Mouse (Mus musculus) lung, adult 10 weeks (tissue): ENCODE measurements around the gene Gm3248. TPM values are rescaled to one million over a fixed set of nuclear protein-coding genes. Genes with fewer than 3 reads are reported as not detected.

ENCODE experiments used
- polyA plus RNA-seq: library from polyadenylated mRNA; stranded (reverse); fragments of 350-450 nt; fragmentation: Illumina TruSeq; extraction: RNeasy Lipid Tissue Mini Kit (QIAGEN cat#74804); gene quantifications from one replicate; pipeline ENCODE4 v1.2.3, GENCODE M21; 2014; ENCODE audit warnings: low read depth, low replicate concordance; ENCODE audit not compliant: insufficient read depth

The Gm3248 gene
- 0.18 TPM for polyA plus RNA-seq

GRCm38 (mm10) chr14:5961635-5962034 lies at the start of gene Gm3248:
Gene Gm3248, minus strand, starts transcription at chr14:5961745.

DNA sequence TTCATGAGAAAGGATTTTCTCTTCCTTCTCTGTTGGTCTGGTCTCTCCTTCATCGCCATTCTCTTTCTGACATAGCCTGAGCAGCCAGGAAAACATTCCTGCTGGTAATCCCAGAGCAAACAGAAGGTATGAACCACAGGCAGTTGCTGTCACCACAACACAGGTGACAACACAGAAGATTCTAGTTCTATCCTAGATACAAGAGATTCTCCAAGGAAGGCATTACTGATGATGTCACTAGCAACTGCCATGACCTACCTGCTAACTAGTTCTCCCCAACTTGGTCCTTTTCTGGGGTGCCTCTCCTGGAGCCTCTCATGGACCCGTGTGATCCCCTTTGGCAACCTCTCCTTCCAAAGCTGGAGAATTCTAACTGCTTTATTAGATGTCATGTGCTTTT lies 17.5 kb upstream of the Gm3248 start, which contains the start of gene Gm3453:
TSS of gene Gm3453 (minus strand) at position 101 of the 400 bp plus-strand sequence.

Other genes starting within 250 kb of the Gm3248 start
- not detected for gene Gm3373, start 220.2 kb downstream of the Gm3248 start, polyA plus RNA-seq
- gene Gm3383, start 153.8 kb downstream of the Gm3248 start, polyA plus RNA-seq: not detected
- gene Gm3424, start 131.4 kb downstream of the Gm3248 start, polyA plus RNA-seq: not detected
- gene Gm8237, start 81.4 kb downstream of the Gm3248 start, polyA plus RNA-seq: 0.14 TPM
- not detected for gene Gm3453, start 17.4 kb upstream of the Gm3248 start, polyA plus RNA-seq
- not detected for gene Gm6337, start 96.5 kb upstream of the Gm3248 start, polyA plus RNA-seq
- not detected for gene Gm8206, start 132.2 kb upstream of the Gm3248 start, polyA plus RNA-seq
- 0.15 TPM for gene Gm3468, start 146.9 kb upstream of the Gm3248 start, polyA plus RNA-seq
- not detected for gene Gm3476, start 164.1 kb upstream of the Gm3248 start, polyA plus RNA-seq